Mouse (Mus musculus) embryonic facial prominence, embryonic 14.5 days (tissue): ENCODE results near the gene Gpr153. TPM values are rescaled to one million over a fixed set of nuclear protein-coding genes. Genes with fewer than 3 reads are reported as not detected.
"Not testable (repeated sequence)": the region's sequence is repeated elsewhere in the genome, so short reads cannot be mapped to it uniquely, and the experiment has no call there.

Experiments
- ATAC-seq: fragments of 200-750 bp; cut with Nextera tagmentation; 2 replicates; pipeline ENCODE4 v1.8.0; 2017; ENCODE audit warnings: low read depth, moderate number of reproducible peaks, moderate TSS enrichment
- DNase-seq: peaks from one replicate; pipeline ENCODE4 v3.0.0-alpha.2; 2015; ENCODE audit warnings: low spot score
- H3K27ac ChIP-seq: fragments of 300-500 bp; sonication (generic); replicated peaks from 2 replicates; pipeline ENCODE4 v1.5.1; 2014; ENCODE audit warnings: low read depth, mild to moderate bottlenecking, low read length, moderate library complexity
- H3K27me3 ChIP-seq: fragments of 300-500 bp; sonication (generic); replicated peaks from 2 replicates; pipeline ENCODE4 v1.6.1; 2014; ENCODE audit warnings: low read length; ENCODE audit not compliant: control insufficient read depth, insufficient read depth
- H3K36me3 ChIP-seq: fragments of 300-500 bp; sonication (generic); 2 replicates; pipeline ENCODE4 v1.6.1; 2014; ENCODE audit warnings: low read length, mixed read lengths; ENCODE audit not compliant: control insufficient read depth, insufficient read depth
- H3K4me1 ChIP-seq: fragments of 300-500 bp; sonication (generic); 2 replicates; pipeline ENCODE4 v1.6.1; 2014; ENCODE audit warnings: antibody characterized with exemption, low read length; ENCODE audit not compliant: control insufficient read depth, insufficient read depth
- H3K4me2 ChIP-seq: fragments of 300-500 bp; sonication (generic); 2 replicates; pipeline ENCODE4 v1.6.1; 2014; ENCODE audit warnings: low read depth, mild to moderate bottlenecking, low read length, moderate library complexity, mixed read lengths
- H3K4me3 ChIP-seq: fragments of 300-500 bp; sonication (generic); 2 replicates; pipeline ENCODE4 v1.5.1; 2014; ENCODE audit warnings: low read depth, mild to moderate bottlenecking, low read length
- H3K9ac ChIP-seq: fragments of 300-500 bp; sonication (generic); 2 replicates; pipeline ENCODE4 v1.6.1; 2014; ENCODE audit warnings: low read depth, mild to moderate bottlenecking, low read length, moderate library complexity, mixed read lengths
- H3K9me3 ChIP-seq: fragments of 300-500 bp; sonication (generic); 2 replicates; pipeline ENCODE4 v1.6.1; 2016; ENCODE audit warnings: low read length; ENCODE audit not compliant: control insufficient read depth
- WGBS: fragments of 180-500 bp; shearing (Covaris S2); extraction: QIAGEN DNeasy Blood & Tissue Kit; methylation state at CpG from one replicate; pipeline ENCODE4 v1.1.7; 2014; 5-methylcytosine and 5-hydroxymethylcytosine counted together
- polyA plus RNA-seq: library from polyadenylated mRNA; unstranded; fragments of >200 nt; fragmentation: Nextera tagmentation; extraction: Ambion mirVana; gene quantifications from 2 replicates; pipeline ENCODE4 v1.2.1, GENCODE M21; 2014

The Gpr153 gene
- polyA plus RNA-seq: 36.7 and 40.7 TPM in 2 replicates

DNA sequence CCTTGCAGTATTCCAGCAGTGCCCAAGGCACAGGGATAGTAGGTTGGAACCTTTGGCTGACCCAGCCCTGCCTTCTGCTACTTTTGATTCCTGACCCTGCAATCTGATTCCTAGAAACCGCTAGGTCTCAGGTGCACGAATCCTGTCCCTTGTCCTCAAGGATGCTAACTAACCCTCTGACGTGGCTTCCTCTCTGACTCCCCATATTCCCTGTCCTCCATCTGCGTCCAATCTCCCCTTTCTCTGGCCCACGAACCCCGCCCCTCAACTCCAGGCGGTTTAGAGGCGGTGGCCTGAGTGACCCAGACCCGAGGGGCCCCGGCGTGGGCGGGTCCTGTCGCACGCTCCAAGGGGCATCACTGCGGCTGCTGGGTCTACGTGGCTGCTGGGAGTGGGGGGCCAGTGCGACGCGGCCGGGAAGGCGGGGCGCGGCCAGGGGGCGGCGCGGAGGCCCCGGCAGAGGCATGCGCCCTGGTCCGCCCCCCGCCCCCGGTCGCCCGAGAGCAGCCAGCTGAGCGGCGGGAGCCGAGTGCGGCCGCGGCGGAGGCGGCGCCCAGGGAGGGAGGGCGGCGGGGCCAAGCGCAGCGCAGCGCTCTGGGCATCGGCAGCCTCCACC, at the start of gene Gpr153:
Gpr153 (plus strand) TSS at position 612 of the 616 bp plus-strand sequence.
- DNase-seq (peak; percentile 81), ATAC-seq (peak; percentile 76)
- H3K27ac ChIP-seq: peak within 1 kb of the TSS; percentile 87
- 4% methylated on average over 16 of the region's 48 CpGs for WGBS
- peak within 1 kb of the TSS; percentile 88 for H3K9ac ChIP-seq
- peak within 1 kb of the TSS; percentile 71 for H3K4me3 ChIP-seq
- H3K4me2 ChIP-seq: peak within 1 kb of the TSS; percentile 89
- no peaks in the 10 kb centered on the region for H3K9me3 ChIP-seq
- H3K36me3 ChIP-seq: no peaks in the 10 kb centered on the region
- H3K4me1 ChIP-seq: peaks cover 24% of the 10 kb centered on the region
- peaks cover 8% of the 10 kb centered on the region; the same call in 1 of the 2 replicates for H3K27me3 ChIP-seq

DNA sequence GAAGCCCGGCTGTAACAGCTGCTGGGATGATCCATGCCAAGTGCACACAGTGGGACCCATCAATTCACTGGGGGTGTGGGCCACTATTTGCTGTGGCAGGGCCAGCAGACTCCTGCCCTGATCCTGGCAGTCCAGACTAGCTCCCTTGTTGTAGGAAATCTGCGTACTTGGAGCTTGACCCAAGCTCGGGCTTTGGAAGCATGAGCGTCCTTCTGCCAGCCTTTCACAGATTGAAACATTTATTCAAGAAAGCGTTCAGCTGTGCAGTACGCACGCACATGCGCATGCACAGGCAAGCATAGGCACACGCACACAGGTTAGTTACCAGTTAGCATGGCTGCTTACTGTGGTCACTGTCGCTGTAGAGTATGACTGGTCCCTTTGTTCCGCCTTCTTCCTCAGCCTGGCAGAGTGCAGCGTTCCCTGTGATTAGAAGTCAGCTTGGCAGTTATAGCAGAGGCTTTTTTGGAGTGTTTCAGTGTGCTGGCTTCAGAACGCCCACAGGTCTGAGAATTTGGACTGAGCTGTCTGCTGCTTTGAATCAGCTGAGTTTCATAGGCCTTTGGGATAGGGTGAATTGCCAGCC, 47.0 kb upstream of the Gpr153 start:
- no peaks in the 10 kb centered on the region for H3K9me3 ChIP-seq
- H3K27ac ChIP-seq: peak overlapping the region; percentile 54
- 0 out of 2 replicates have a peak overlapping the region, but pooled peaks have one; percentile 4 for H3K9ac ChIP-seq
- no peak overlapping the region for H3K4me2 ChIP-seq
- 59% methylated on average over 13 of the region's 13 CpGs for WGBS
- H3K27me3 ChIP-seq: no peaks in the 10 kb centered on the region
- H3K36me3 ChIP-seq: 0 out of 2 replicates have a peak, but pooled peaks cover 3% of the 10 kb centered on the region
- no peak overlapping the region for H3K4me3 ChIP-seq
- DNase-seq (peak; percentile 30), ATAC-seq (peak; percentile 51)
- peaks cover 6% of the 10 kb centered on the region for H3K4me1 ChIP-seq

DNA sequence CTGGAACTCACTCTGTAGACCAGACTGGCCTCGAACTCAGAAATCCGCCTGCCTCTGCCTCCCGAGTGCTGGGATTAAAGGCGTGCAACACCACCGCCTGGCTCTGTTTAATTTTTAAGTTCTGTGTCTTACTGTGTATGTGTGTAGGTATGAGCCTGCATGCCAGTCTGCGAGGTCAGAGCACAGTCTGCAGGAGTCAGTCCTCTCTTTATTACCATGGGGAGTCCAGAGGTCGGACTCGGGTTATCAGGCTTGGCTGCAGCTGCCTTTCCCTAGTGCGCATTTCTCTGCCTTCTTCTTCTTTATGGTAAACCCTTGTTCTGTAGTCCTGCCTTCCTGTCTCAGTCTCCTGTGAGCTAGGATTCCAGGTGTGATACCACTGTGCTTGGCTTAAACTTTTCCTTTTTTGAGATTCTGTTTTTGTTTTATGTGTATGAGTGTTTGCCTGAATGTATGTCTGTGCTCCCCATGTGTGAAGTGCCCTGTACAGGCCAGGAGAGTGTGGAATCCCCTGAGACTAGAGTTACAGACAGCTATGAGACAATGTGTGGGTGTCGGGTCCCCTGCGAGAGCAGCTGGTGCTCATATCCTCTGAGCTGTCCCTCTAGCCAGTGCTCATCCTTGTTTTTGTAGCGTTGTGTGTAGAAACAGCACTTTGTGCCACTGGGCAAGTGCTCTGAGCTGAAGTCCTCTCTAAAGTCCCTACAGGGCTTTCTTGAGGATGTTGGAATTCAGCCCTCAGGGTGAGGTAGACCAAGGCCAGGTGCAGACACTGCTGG, 46.1 kb upstream of the Gpr153 start:
- ATAC-seq (no peak), DNase-seq (no peak)
- Histone ChIP-seq H3K4me2 (no peak overlapping the region), H3K4me1 (no peaks in the 10 kb centered on the region), H3K36me3 (0 out of 2 replicates have a peak, but pooled peaks cover 3% of the 10 kb centered on the region), H3K9ac (no peak overlapping the region), H3K27ac (0 out of 2 replicates have a peak overlapping the region, but pooled peaks have one; percentile 54), H3K4me3 (no peak overlapping the region), H3K27me3 (no peaks in the 10 kb centered on the region), H3K9me3 (no peaks in the 10 kb centered on the region)
- 81% methylated on average over 12 of the region's 12 CpGs for WGBS

DNA sequence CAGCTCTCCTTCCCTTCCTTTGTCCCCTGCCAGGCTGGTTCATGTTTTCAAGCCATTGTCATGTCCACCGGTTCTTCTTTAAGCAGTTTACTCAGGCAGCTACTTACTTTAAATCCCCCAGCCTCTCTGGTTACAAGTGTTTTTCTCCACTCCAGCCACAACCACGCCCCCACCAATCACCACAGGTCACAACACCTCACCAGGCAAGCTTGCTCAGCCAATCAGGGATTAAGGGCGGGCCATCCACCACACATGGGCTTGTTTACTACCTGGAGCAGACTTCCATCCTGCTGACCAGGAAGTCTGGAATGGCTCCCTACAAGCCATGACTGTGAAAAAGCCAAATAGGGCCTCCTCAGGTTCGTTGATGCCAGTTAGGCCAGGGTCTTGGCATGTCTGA, 43.7 kb upstream of the Gpr153 start:
- 31% methylated on average over 4 of the region's 4 CpGs for WGBS
- H3K27me3 ChIP-seq, H3K4me2 ChIP-seq, H3K36me3 ChIP-seq, H3K4me3 ChIP-seq, H3K9ac ChIP-seq, H3K9me3 ChIP-seq, H3K4me1 ChIP-seq, H3K27ac ChIP-seq: not testable (repeated sequence)
- DNase-seq: peak; percentile 14
- peak; percentile 26; the same call in 1 of the 2 replicates for ATAC-seq

DNA sequence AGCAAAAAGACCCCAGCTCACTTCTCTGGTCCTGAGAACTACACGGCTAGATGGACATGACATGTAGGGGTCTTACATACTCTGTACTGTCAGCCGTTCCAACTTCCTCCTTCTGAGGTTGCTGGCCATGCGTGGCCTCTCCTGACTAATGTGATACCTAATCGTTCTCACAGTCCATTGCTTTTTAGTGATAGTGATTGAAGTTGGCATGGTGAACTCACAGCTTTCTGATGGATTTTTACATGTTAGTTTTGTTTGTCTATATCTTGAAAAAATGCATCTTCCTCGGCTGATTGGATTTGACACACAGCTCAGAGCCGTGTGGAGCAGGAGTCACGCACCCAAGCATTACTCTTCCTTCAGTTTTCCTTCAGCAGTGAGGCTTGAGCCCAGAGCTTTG, 42.7 kb upstream of the Gpr153 start:
- Histone ChIP-seq H3K27me3 (no peaks in the 10 kb centered on the region), H3K4me3 (no peak overlapping the region), H3K9ac (no peak overlapping the region), H3K4me2 (no peak overlapping the region), H3K9me3 (no peaks in the 10 kb centered on the region), H3K36me3 (0 out of 2 replicates have a peak, but pooled peaks cover 3% of the 10 kb centered on the region), H3K27ac (no peak overlapping the region), H3K4me1 (no peaks in the 10 kb centered on the region)
- ATAC-seq: no peak
- DNase-seq: no peak
- 82% methylated on average over 7 of the region's 7 CpGs for WGBS

DNA sequence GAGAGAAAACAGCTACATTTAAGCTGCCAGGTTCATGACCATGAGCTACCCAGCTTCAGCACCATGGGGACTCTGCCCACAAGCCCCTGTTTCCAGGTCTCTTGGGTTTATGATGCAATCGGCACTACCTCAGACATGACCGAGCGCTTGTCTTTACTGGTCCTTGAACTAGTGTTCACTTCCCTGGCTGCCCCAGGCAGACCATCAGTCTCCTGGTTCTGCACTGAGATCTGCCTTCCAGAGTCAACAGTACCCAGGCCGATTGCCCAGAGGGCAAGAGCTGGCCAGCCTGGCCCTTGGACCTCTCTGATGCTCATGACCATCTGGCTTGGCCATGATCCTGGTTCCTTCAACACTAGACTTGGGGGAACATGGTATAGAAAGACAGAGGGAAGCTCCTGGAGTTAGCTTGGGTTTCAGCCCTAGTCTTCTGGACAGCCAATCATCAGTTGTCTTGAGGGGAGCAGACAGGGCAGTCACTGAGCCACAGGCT, 41.6 kb upstream of the Gpr153 start:
- H3K4me2 ChIP-seq: no peak overlapping the region
- H3K27ac ChIP-seq: no peak overlapping the region
- 85% methylated on average over 4 of the region's 4 CpGs for WGBS
- H3K4me1 ChIP-seq: no peaks in the 10 kb centered on the region
- no peak overlapping the region for H3K4me3 ChIP-seq
- H3K9ac ChIP-seq: no peak overlapping the region
- DNase-seq: no peak
- 0 out of 2 replicates have a peak, but pooled peaks cover 3% of the 10 kb centered on the region for H3K36me3 ChIP-seq
- no peaks in the 10 kb centered on the region for H3K27me3 ChIP-seq
- no peak for ATAC-seq
- no peaks in the 10 kb centered on the region for H3K9me3 ChIP-seq

DNA sequence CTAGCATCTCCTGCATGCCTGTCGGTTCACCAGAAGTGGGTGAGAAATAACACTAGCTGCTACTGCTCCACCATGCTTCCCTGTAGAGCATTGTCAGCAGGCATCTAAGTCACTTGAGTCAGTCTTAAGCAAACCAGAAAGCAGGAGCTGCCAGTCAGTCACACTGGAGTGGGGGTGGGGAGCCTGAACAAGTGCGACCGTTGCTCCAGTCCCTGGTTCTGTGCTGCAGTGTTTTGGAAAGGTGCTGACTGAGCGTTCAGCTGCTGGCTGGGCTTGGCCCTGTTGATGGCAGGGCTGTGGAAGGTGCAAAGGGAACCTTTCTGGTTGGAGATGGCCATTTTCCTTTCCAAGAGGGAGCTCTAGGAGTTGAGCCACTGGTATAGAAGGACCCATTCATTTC, 34.1 kb upstream of the Gpr153 start:
- H3K27me3 ChIP-seq: no peaks in the 10 kb centered on the region
- H3K27ac ChIP-seq: no peak overlapping the region
- H3K9me3 ChIP-seq: no peaks in the 10 kb centered on the region
- H3K4me3 ChIP-seq: no peak overlapping the region
- H3K9ac ChIP-seq: no peak overlapping the region
- no peaks in the 10 kb centered on the region for H3K4me1 ChIP-seq
- WGBS: 63% methylated on average over 4 of the region's 4 CpGs
- ATAC-seq (no peak), DNase-seq (no peak)
- H3K4me2 ChIP-seq: no peak overlapping the region
- H3K36me3 ChIP-seq: 0 out of 2 replicates have a peak, but pooled peaks cover 3% of the 10 kb centered on the region

DNA sequence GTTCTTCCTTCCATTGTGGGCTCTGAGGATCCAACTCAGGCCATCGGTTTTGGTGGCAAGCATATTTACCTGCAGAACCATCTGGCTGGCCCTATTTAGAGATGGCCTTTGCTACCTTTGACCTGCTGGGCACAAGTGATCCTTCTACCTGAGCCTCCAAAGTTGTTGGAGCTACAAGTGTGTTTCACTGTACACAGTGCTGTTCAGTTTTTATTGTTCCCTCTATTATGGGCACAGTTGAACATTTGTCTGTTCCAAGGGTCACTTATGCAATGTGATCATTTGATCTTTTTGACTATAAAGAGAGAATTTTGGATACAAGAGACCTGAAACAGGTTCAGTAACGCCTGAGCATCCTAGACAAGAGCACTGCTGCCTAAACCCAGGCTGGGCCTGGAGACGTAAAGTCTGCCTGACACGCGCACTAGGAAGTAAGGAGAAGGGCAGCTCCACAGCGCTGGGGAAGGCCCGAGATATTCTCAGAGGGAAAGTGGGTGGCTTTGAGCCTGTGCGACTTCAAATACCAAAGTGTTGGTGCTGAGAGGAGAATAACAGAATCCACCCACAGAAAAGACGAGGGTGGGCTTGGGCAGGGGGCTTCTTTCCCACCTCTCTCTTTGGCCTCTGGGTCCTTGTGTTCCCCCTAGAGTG, 30.7 kb upstream of the Gpr153 start:
- Histone ChIP-seq H3K4me2 (no peak overlapping the region), H3K4me3 (no peak overlapping the region), H3K36me3 (no peaks in the 10 kb centered on the region), H3K9ac (no peak overlapping the region), H3K27ac (no peak overlapping the region), H3K4me1 (no peaks in the 10 kb centered on the region), H3K9me3 (no peaks in the 10 kb centered on the region), H3K27me3 (no peaks in the 10 kb centered on the region)
- DNase-seq (no peak), ATAC-seq (no peak)
- WGBS: 85% methylated on average over 9 of the region's 9 CpGs
